Comparison of ENCODE assay signal across 8 mouse cellular contexts in genomic region chr7:92874116-92874675, GRCm38 (mm10). TPM values are rescaled to one million over a fixed set of nuclear protein-coding genes. Genes with fewer than 3 reads are reported as not detected.
DNase-seq lines count a peak whose midpoint lies in the region; ATAC-seq and TF ChIP-seq lines count a peak whose summit lies in the region.

TSS of gene Ddias (minus strand) at chr7:92874247.
TSS of gene Prcp (plus strand) at chr7:92874470.

- peak; percentile 95 for TF ChIP-seq CTCF in layer of hippocampus, adult 2 months (conservative IDR thresholded peaks at IDR 0.05)
- TF ChIP-seq CTCF in lung, embryonic 14.5 days (IDR thresholded peaks at IDR 0.05; ENCODE audit: low read depth): peak; percentile 98
- TF ChIP-seq CTCF in olfactory bulb, adult 2 months (IDR thresholded peaks at IDR 0.05; ENCODE audit: insufficient read depth, low read depth, low read length): peak; percentile 99
- peak; percentile 99 for TF ChIP-seq CTCF in thymus, adult 2 months (IDR thresholded peaks at IDR 0.05; ENCODE audit: borderline replicate concordance, control insufficient read depth, extremely low read depth, insufficient read depth, low read length, poor library complexity)

- H3K4me2 ChIP-seq in forebrain, embryonic 15.5 days (replicated peaks): peak within 1 kb of the TSS; percentile 68
- peak within 1 kb of the TSS; percentile 77 for H3K4me2 ChIP-seq in lung, embryonic 14.5 days

- under 1% methylated on average over 53 of the region's 53 CpGs for WGBS in forebrain, embryonic 15.5 days
- WGBS in lung, embryonic 14.5 days: under 1% methylated on average over 53 of the region's 53 CpGs
- WGBS in olfactory bulb, adult 2 months: under 1% methylated on average over 53 of the region's 53 CpGs
- under 1% methylated on average over 53 of the region's 53 CpGs for WGBS in thymus, adult 2 months

- 0 out of 4 replicates have a peak, but pooled peaks cover 0 to 3% of the 10 kb centered on the region in 2 experiments for H3K4me1 ChIP-seq in ES-E14 (ENCODE audit: control insufficient read depth in 2 of 2, insufficient read depth in 2 of 2, low read length in 2 of 2, poor library complexity in 1 of 2)
- H3K4me1 ChIP-seq in forebrain, embryonic 15.5 days: peaks cover 23% of the 10 kb centered on the region
- H3K4me1 ChIP-seq in lung, embryonic 14.5 days (ENCODE audit: insufficient read depth): peaks cover 9% of the 10 kb centered on the region; the same call in 1 of the 2 replicates
- peaks cover 6% of the 10 kb centered on the region; the same call in 1 of the 2 replicates for H3K4me1 ChIP-seq in olfactory bulb, adult 2 months (ENCODE audit: control insufficient read depth, insufficient read depth, low read length)
- peaks cover 5% of the 10 kb centered on the region; the same call in 1 of the 2 replicates for H3K4me1 ChIP-seq in thymus, adult 2 months (replicated peaks; ENCODE audit: control insufficient read depth, insufficient read depth, low read length)

- intact Hi-C loops in heart, postnatal 36 days (cut with DNase I): loop anchor here (1.0 to 5.0 kb wide), 4 partner anchors 29 to 223 kb away; partner anchors contain the start of gene Rab30

- H3K9ac ChIP-seq in ES-E14 (ENCODE audit: insufficient read depth, low read depth, low read length, poor library complexity, severe bottlenecking): peak within 1 kb of the TSS; percentile 97
- H3K9ac ChIP-seq in forebrain, embryonic 15.5 days (replicated peaks): peak within 1 kb of the TSS; percentile 83
- H3K9ac ChIP-seq in lung, embryonic 14.5 days: peak within 1 kb of the TSS; percentile 78

- H3K27me3 ChIP-seq in forebrain, embryonic 15.5 days: no peaks in the 10 kb centered on the region
- H3K27me3 ChIP-seq in lung, embryonic 14.5 days (ENCODE audit: insufficient read depth, low read length): no peaks in the 10 kb centered on the region
- H3K27me3 ChIP-seq in thymus, adult 2 months (ENCODE audit: control insufficient read depth, insufficient read depth, low read length): no peaks in the 10 kb centered on the region

- DNase-seq in ES-E14 (ENCODE audit: low read depth, low spot score): peak; percentile 89
- peak; percentile 91 for DNase-seq in cerebellum, adult 11-12 months
- peak; percentile 96 to 97 for DNase-seq in heart, postnatal 36 days
- peak; percentile 88 to 96 for DNase-seq in layer of hippocampus, adult 2 months (ENCODE audit: low spot score in 2 of 2)
- DNase-seq in lung, embryonic 14.5 days: peak; percentile 98
- DNase-seq in thymus, adult 2 months: peak; percentile 91

- peak within 1 kb of the TSS; percentile 78 to 98 for H3K4me3 ChIP-seq in ES-E14 (ENCODE audit: insufficient read depth in 1 of 2, low read depth in 1 of 2, low read length in 2 of 2, poor library complexity in 1 of 2, severe bottlenecking in 1 of 2)
- H3K4me3 ChIP-seq in forebrain, embryonic 15.5 days: peak within 1 kb of the TSS; percentile 86
- peak within 1 kb of the TSS; percentile 87 for H3K4me3 ChIP-seq in layer of hippocampus, adult 2 months
- peak within 1 kb of the TSS; percentile 63 for H3K4me3 ChIP-seq in lung, embryonic 14.5 days (ENCODE audit: low read depth, low read length)
- peak within 1 kb of the TSS; percentile 93 for H3K4me3 ChIP-seq in olfactory bulb, adult 2 months (ENCODE audit: insufficient read depth, low read depth, low read length)
- H3K4me3 ChIP-seq in thymus, adult 2 months (ENCODE audit: control insufficient read depth, insufficient read depth, low read length): peak within 1 kb of the TSS; percentile 63

- peaks cover 6% of the 10 kb centered on the region for H3K36me3 ChIP-seq in ES-E14 (ENCODE audit: control insufficient read depth, insufficient read depth, low read length, poor library complexity, severe bottlenecking)
- no peaks in the 10 kb centered on the region for H3K36me3 ChIP-seq in forebrain, embryonic 15.5 days
- no peaks in the 10 kb centered on the region for H3K36me3 ChIP-seq in lung, embryonic 14.5 days (ENCODE audit: insufficient read depth)
- H3K36me3 ChIP-seq in thymus, adult 2 months (ENCODE audit: control insufficient read depth, insufficient read depth, low read length): no peaks in the 10 kb centered on the region

- in situ Hi-C loops in ES-E14 (cut with MboI; ENCODE audit: low sequenced_read_pairs in 2 of 2, unreplicated experiment in 2 of 2): no loop called here

- ATAC-seq in forebrain, embryonic 15.5 days (replicated peaks): peak; percentile 88
- peak; percentile 87 for ATAC-seq in lung, embryonic 14.5 days (ENCODE audit: insufficient read depth)

- TF ChIP-seq POLR2A in olfactory bulb, adult 2 months (IDR thresholded peaks at IDR 0.05; ENCODE audit: insufficient read depth, low read depth, low read length): no peak
- TF ChIP-seq POLR2A in thymus, adult 2 months (IDR thresholded peaks at IDR 0.05; ENCODE audit: control insufficient read depth, extremely low read depth, insufficient read depth, low read length, poor library complexity): peak; percentile 55; the same call in 1 of the 2 replicates

- H3K27ac ChIP-seq in ES-E14 (ENCODE audit: insufficient read depth, low read depth, low read length, poor library complexity, severe bottlenecking): peak within 1 kb of the TSS; percentile 92
- H3K27ac ChIP-seq in forebrain, embryonic 15.5 days (replicated peaks): peak within 1 kb of the TSS; percentile 98
- peak within 1 kb of the TSS; percentile 99 for H3K27ac ChIP-seq in layer of hippocampus, adult 2 months
- H3K27ac ChIP-seq in lung, embryonic 14.5 days (ENCODE audit: low read depth): peak within 1 kb of the TSS; percentile 99
- H3K27ac ChIP-seq in olfactory bulb, adult 2 months (ENCODE audit: insufficient read depth, low read depth, low read length): peak within 1 kb of the TSS; percentile 86
- peak within 1 kb of the TSS; percentile 87 for H3K27ac ChIP-seq in thymus, adult 2 months (ENCODE audit: control insufficient read depth, insufficient read depth, low read length)

- H3K9me3 ChIP-seq in ES-E14 (ENCODE audit: control insufficient read depth, insufficient read depth, low read depth, low read length): no peaks in the 10 kb centered on the region
- H3K9me3 ChIP-seq in forebrain, embryonic 15.5 days: no peaks in the 10 kb centered on the region
- H3K9me3 ChIP-seq in lung, embryonic 14.5 days (ENCODE audit: low read depth, low read length): no peaks in the 10 kb centered on the region

TF ChIP-seq in ES-E14, 5 proteins besides CTCF, POLR2A, EP300 and RAD21:
- TF ChIP-seq ZC3H11A (IDR thresholded peaks at IDR 0.05; ENCODE audit: borderline replicate concordance, low read depth, low read length): no peak
- no peak for TF ChIP-seq CHD2 (IDR thresholded peaks at IDR 0.05; ENCODE audit: low read depth, low read length)
- no peak for TF ChIP-seq ZNF384 (IDR thresholded peaks at IDR 0.05; ENCODE audit: low read depth, low read length)
- no peak for TF ChIP-seq HCFC1 (IDR thresholded peaks at IDR 0.05; ENCODE audit: borderline replicate concordance, insufficient read depth, low read length)
- no peak for TF ChIP-seq MAFK (IDR thresholded peaks at IDR 0.05; ENCODE audit: insufficient read depth, low read depth, low read length)
TF ChIP-seq in ES-E14: peak in this region for 0.

RNA-seq across cellular contexts. Expression of gene Ddias, which starts in this region (rescaled TPM):
- total RNA-seq in ES-E14 (2012; rRNA removed): 37.8 and 46.3 TPM in 2 replicates
- 7.5 and 9.3 TPM in 2 replicates for polyA plus RNA-seq in forebrain, embryonic 15.5 days (2015; fragmentation: Nextera tagmentation; extraction: Ambion mirVana)
- 1 to 10 TPM in 1 of 2 experiments, under 1 TPM in 1; 0.46 to 1.1 TPM for total RNA-seq in heart, postnatal 36 days (2021)
- under 1 TPM; 0.69 to 0.79 TPM for total RNA-seq in layer of hippocampus, adult 2 months (2021)
- polyA plus RNA-seq in lung, embryonic 14.5 days (2014; fragmentation: Nextera tagmentation; extraction: Ambion mirVana): 20.7 and 22.2 TPM in 2 replicates
- not detected in 2 replicates for polyA plus RNA-seq in olfactory bulb, adult 2 months (2012; ENCODE audit: insufficient read depth, insufficient read length, low replicate concordance, missing spikeins)
- polyA plus RNA-seq in thymus, adult 2 months (2012; rRNA removed): 0.81 and 1.2 TPM in 2 replicates

RNA-seq across cellular contexts. Expression of gene Prcp, which starts in this region (rescaled TPM):
- total RNA-seq in ES-E14 (2012; rRNA removed): 27.7 and 37.7 TPM in 2 replicates
- polyA plus RNA-seq in forebrain, embryonic 15.5 days (2015; fragmentation: Nextera tagmentation; extraction: Ambion mirVana): 16.6 and 17.4 TPM in 2 replicates
- 10 to 100 TPM; 13.6 to 19.3 TPM for total RNA-seq in heart, postnatal 36 days (2021)
- total RNA-seq in layer of hippocampus, adult 2 months (2021): 1 to 10 TPM; 5.9 to 7.9 TPM
- polyA plus RNA-seq in lung, embryonic 14.5 days (2014; fragmentation: Nextera tagmentation; extraction: Ambion mirVana): 42.2 and 44.2 TPM in 2 replicates
- not detected in 2 replicates for polyA plus RNA-seq in olfactory bulb, adult 2 months (2012; ENCODE audit: insufficient read depth, insufficient read length, low replicate concordance, missing spikeins)
- 17.2 and 19.7 TPM in 2 replicates for polyA plus RNA-seq in thymus, adult 2 months (2012; rRNA removed)

Comparison
In these comparisons a context has a peak if more than half of its experiments do, and no peak if none do; other contexts are left out.
1. Peak in every context shown above with its lines: DNase-seq, ATAC-seq, H3K4me3 ChIP-seq and H3K27ac ChIP-seq.
2. RNA of gene Ddias (total RNA-seq): 37.8 to 46.3 TPM in ES-E14; 0.46 to 1.1 TPM in heart, postnatal 36 days and 0.69 to 0.79 TPM in layer of hippocampus, adult 2 months; every median in the first group is over 10 times any median in the second.
3. RNA of gene Prcp (polyA plus RNA-seq): 42.2 to 44.2 TPM in lung, embryonic 14.5 days, 17.2 to 19.7 TPM in thymus, adult 2 months and 16.6 to 17.4 TPM in forebrain, embryonic 15.5 days; not detected in olfactory bulb, adult 2 months; every median in the first group is over 10 times any median in the second.